Mouse (Mus musculus): ENCODE measurements around the gene Btg1. TPM values are rescaled to one million over a fixed set of nuclear protein-coding genes. Genes with fewer than 3 reads are reported as not detected.
A peak's percentile ranks its signal among the peaks of the same experiment; 100 is the strongest.

The Btg1 gene
- total and polyA plus RNA-seq, 3 experiments: 11.7 to 45.2 (median 28.5) TPM

DNA sequence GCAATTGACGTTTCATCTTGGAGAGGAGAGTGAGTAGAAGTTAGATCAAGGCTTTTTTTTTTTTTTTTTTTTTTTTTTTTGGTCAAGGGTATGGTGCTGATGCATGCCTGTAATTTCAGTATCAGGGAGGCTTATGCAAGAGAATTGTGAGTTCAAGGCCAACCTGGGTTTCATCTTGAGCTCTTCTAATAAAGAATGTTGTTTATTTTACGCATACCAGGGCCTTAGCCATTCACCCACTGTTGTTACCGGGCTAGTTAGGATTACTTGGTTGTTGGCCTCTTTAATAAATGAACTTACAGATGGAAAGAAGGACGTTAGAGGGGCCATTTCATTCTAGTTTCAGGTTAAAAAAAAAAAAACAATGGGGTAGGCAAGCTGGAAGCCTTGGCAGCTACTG lies 25.2 kb downstream of the Btg1 start:
- Histone ChIP-seq H3K27me3 (ENCODE audit: control insufficient read depth, insufficient read depth, low read length) (no peaks in the 10 kb centered on the region), H3K9ac (ENCODE audit: low read depth, low read length) (no peak overlapping the region), H3K4me1 (ENCODE audit: control insufficient read depth, insufficient read depth, low read length) (peaks cover 1% of the 10 kb centered on the region), H3K4me3 (no peak overlapping the region), H3K36me3 (ENCODE audit: control insufficient read depth, insufficient read depth, low read length) (peaks cover 4% of the 10 kb centered on the region; the same call in 1 of the 2 replicates), H3K79me2 (replicated peaks; ENCODE audit: control insufficient read depth, insufficient read depth, low read length) (no peaks in the 10 kb centered on the region), H3K27ac (peak overlapping the region; percentile 32)
- no peak for TF ChIP-seq POLR2A (IDR thresholded peaks at IDR 0.05; ENCODE audit: insufficient read depth, low read depth, low read length)
- TF ChIP-seq EP300 (IDR thresholded peaks at IDR 0.05; ENCODE audit: insufficient read depth, low read depth, low read length): no peak
- DNase-seq: no peak
- intact Hi-C loops (cut with DNase I): no loop called here
- 78% methylated on average over 4 of the region's 4 CpGs for WGBS

DNA sequence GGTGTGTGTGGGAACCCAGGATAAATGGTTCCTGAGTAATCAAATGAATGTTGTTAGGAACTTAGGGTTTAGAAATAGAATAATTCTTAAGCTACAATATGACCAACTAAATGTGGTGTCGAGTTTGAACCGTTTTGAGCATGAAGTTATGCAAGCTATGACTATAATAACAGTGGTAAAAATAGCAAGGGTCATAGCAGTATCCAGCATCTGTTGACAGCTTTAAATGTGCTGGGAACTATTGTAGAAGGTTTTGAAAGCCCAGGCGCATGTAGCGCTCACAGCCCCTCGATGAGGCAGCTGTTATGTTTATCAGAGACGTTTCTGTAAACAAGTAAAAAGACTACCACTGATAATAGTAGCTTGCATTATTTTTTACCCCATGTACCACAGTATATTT lies 25.9 kb downstream of the Btg1 start:
- no peak for DNase-seq
- intact Hi-C loops (cut with DNase I): no loop called here
- H3K9ac ChIP-seq (ENCODE audit: low read depth, low read length): no peak overlapping the region
- peaks cover 1% of the 10 kb centered on the region for H3K4me1 ChIP-seq (ENCODE audit: control insufficient read depth, insufficient read depth, low read length)
- peak overlapping the region; percentile 59 for H3K27ac ChIP-seq
- no peaks in the 10 kb centered on the region for H3K27me3 ChIP-seq (ENCODE audit: control insufficient read depth, insufficient read depth, low read length)
- TF ChIP-seq POLR2A (IDR thresholded peaks at IDR 0.05; ENCODE audit: insufficient read depth, low read depth, low read length): no peak
- no peak for TF ChIP-seq CTCF (IDR thresholded peaks at IDR 0.05)
- no peak for TF ChIP-seq EP300 (IDR thresholded peaks at IDR 0.05; ENCODE audit: insufficient read depth, low read depth, low read length)
- no peaks in the 10 kb centered on the region for H3K79me2 ChIP-seq (replicated peaks; ENCODE audit: control insufficient read depth, insufficient read depth, low read length)
- peaks cover 4% of the 10 kb centered on the region; the same call in 1 of the 2 replicates for H3K36me3 ChIP-seq (ENCODE audit: control insufficient read depth, insufficient read depth, low read length)
- no peak overlapping the region for H3K4me3 ChIP-seq
- WGBS: 29% methylated on average over 6 of the region's 6 CpGs

DNA sequence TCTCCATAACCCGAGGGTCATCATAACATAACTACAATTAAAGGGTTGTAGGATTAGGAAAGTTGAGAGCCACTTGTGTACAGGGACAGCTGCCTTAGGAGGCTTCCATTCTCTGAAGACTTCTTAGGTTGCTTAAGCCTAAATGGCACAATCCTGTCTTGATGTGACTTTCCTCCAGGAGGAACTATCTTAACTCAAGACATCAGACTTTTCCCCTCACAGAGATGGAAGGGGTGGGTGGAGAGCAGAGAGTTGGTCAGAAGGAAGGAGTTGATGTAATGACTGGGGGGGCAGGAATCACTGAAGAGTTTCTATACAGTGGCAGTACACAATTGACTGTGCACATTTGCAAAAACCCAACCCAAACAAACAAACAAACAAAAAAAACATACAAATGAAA lies 28.4 kb downstream of the Btg1 start:
- DNase-seq: no peak
- no peak overlapping the region for H3K27ac ChIP-seq
- WGBS: 86% methylated on average over 1 of the region's 1 CpGs
- no peak overlapping the region for H3K9ac ChIP-seq (ENCODE audit: low read depth, low read length)
- TF ChIP-seq POLR2A (IDR thresholded peaks at IDR 0.05; ENCODE audit: insufficient read depth, low read depth, low read length): no peak
- no peak for TF ChIP-seq CTCF (IDR thresholded peaks at IDR 0.05)
- TF ChIP-seq EP300 (IDR thresholded peaks at IDR 0.05; ENCODE audit: insufficient read depth, low read depth, low read length): no peak
- H3K4me1 ChIP-seq (ENCODE audit: control insufficient read depth, insufficient read depth, low read length): peaks cover 1% of the 10 kb centered on the region
- intact Hi-C loops (cut with DNase I): no loop called here
- H3K4me3 ChIP-seq: no peak overlapping the region
- no peaks in the 10 kb centered on the region for H3K79me2 ChIP-seq (replicated peaks; ENCODE audit: control insufficient read depth, insufficient read depth, low read length)
- H3K27me3 ChIP-seq (ENCODE audit: control insufficient read depth, insufficient read depth, low read length): no peaks in the 10 kb centered on the region
- peaks cover 4% of the 10 kb centered on the region; the same call in 1 of the 2 replicates for H3K36me3 ChIP-seq (ENCODE audit: control insufficient read depth, insufficient read depth, low read length)

DNA sequence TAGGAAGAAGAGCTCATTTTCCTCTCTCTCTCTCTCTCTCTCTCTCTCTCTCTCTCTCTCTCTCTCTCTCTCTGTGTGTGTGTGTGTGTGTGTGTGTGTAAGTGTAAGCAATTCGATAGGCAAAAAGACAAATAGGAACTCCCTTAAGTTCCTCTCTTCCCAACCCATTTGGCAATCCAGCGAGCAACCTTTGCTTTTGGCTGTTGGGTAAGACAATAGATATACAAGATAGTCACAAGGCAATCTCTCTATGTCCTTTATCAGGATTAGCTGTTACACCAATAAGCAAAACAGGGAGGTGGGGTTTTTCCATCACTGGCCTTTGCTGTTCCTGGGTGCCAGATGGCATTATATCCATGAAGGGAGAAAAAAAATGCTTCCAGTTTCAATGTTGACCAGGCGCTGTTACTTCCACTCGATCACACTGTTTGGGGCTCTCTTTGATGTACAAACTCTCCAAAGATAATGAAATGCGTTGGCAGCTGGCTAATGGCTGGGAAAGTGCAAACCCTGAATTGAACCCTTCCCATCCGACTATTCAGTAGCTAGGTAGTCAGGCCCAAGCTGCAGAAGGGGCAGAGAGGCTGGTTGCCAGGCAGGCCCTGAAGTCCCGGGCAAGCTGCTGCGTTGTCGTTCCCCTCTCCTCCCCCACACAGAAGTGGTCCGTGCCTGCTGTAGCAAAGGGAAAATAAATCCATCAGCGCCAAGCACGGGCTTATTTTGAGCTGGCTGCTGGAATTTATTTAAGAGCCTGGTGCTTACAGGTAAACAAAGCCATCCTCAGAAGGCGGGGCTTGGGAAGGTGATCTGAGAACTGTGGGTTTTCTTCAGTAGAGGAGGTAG lies 29.4 kb downstream of the Btg1 start:
- no peak overlapping the region for H3K4me3 ChIP-seq

DNA sequence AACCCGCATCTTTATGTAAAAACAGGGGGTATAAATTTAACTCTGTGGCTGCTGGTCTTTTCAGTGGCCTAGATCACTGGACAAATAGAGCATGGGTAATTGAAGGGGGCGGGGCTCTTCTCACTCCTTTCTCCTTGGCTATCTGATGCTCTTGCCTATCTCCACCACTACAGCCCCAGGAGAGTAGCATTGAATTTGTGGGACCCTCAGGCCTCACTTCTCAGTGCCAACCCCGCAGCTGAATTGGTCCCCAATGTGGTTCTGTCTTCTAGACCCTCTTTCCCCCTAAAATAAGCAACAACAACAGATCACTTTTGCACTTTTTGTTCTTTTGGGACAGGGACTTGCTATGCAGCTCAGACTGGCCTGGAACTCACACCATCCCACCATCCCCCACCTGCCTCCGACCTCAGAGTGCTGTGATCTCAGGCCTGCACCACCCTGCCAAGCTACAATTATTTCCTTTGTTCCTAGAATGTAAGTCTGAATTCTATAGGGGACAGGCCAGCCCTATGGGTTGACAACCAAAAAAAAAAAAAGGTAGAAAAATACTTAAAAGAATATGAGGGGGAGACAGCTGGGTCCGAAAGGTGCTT lies 30.2 kb downstream of the Btg1 start:
- intact Hi-C loops (cut with DNase I): no loop called here
- WGBS: 84% methylated on average over 5 of the region's 5 CpGs

More for the DNA sequence above, 29.4 kb downstream of the Btg1 start:
- 36% methylated on average over 13 of the region's 13 CpGs for WGBS
- Histone ChIP-seq H3K27ac (no peak overlapping the region), H3K4me1 (ENCODE audit: control insufficient read depth, insufficient read depth, low read length) (peaks cover 1% of the 10 kb centered on the region), H3K79me2 (replicated peaks; ENCODE audit: control insufficient read depth, insufficient read depth, low read length) (no peaks in the 10 kb centered on the region), H3K36me3 (ENCODE audit: control insufficient read depth, insufficient read depth, low read length) (peaks cover 4% of the 10 kb centered on the region; the same call in 1 of the 2 replicates), H3K9ac (ENCODE audit: low read depth, low read length) (no peak overlapping the region), H3K27me3 (ENCODE audit: control insufficient read depth, insufficient read depth, low read length) (no peaks in the 10 kb centered on the region)
- no peak for DNase-seq
- intact Hi-C loops (cut with DNase I): no loop called here
- no peak for TF ChIP-seq EP300 (IDR thresholded peaks at IDR 0.05; ENCODE audit: insufficient read depth, low read depth, low read length)

DNA sequence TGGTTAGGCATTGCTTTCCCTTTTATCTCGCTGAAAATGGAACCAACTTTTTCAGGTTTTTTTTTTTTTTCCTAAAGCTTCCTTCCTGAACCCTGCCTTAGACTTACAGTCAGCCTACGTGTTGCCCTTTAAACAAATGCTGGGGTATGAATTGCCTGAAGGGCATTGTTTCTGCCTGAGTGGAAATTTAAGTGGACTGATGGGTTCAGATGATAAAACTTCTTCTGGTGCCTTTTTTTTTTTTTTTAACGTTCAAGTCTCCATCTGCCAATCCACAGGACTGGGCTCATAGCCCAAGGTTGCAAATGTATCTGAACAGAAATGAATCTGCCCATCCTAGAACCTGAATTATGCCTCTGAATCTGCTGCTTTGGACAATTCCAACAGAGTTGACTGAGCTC lies 31.4 kb downstream of the Btg1 start:
- DNase-seq: no peak
- H3K4me1 ChIP-seq (ENCODE audit: control insufficient read depth, insufficient read depth, low read length): no peaks in the 10 kb centered on the region
- H3K9ac ChIP-seq (ENCODE audit: low read depth, low read length): no peak overlapping the region
- H3K36me3 ChIP-seq (ENCODE audit: control insufficient read depth, insufficient read depth, low read length): peaks cover under 1% of the 10 kb centered on the region; the same call in 1 of the 2 replicates
- intact Hi-C loops (cut with DNase I): no loop called here
- no peaks in the 10 kb centered on the region for H3K27me3 ChIP-seq (ENCODE audit: control insufficient read depth, insufficient read depth, low read length)
- H3K27ac ChIP-seq: no peak overlapping the region
- no peaks in the 10 kb centered on the region for H3K79me2 ChIP-seq (replicated peaks; ENCODE audit: control insufficient read depth, insufficient read depth, low read length)
- WGBS: 29% methylated on average over 3 of the region's 3 CpGs
- TF ChIP-seq CTCF (IDR thresholded peaks at IDR 0.05): no peak
- TF ChIP-seq POLR2A (IDR thresholded peaks at IDR 0.05; ENCODE audit: insufficient read depth, low read depth, low read length): no peak
- no peak for TF ChIP-seq EP300 (IDR thresholded peaks at IDR 0.05; ENCODE audit: insufficient read depth, low read depth, low read length)
- no peak overlapping the region for H3K4me3 ChIP-seq

More for the DNA sequence above, 30.2 kb downstream of the Btg1 start:
- peaks cover 4% of the 10 kb centered on the region; the same call in 1 of the 2 replicates for H3K36me3 ChIP-seq (ENCODE audit: control insufficient read depth, insufficient read depth, low read length)
- H3K4me3 ChIP-seq: no peak overlapping the region
- H3K79me2 ChIP-seq (replicated peaks; ENCODE audit: control insufficient read depth, insufficient read depth, low read length): no peaks in the 10 kb centered on the region
- H3K27ac ChIP-seq: no peak overlapping the region
- no peaks in the 10 kb centered on the region for H3K27me3 ChIP-seq (ENCODE audit: control insufficient read depth, insufficient read depth, low read length)
- DNase-seq: no peak
- H3K9ac ChIP-seq (ENCODE audit: low read depth, low read length): no peak overlapping the region
- H3K4me1 ChIP-seq (ENCODE audit: control insufficient read depth, insufficient read depth, low read length): peaks cover 1% of the 10 kb centered on the region
- TF ChIP-seq POLR2A (IDR thresholded peaks at IDR 0.05; ENCODE audit: insufficient read depth, low read depth, low read length): no peak
- no peak for TF ChIP-seq CTCF (IDR thresholded peaks at IDR 0.05)
- TF ChIP-seq EP300 (IDR thresholded peaks at IDR 0.05; ENCODE audit: insufficient read depth, low read depth, low read length): no peak
